Mouse (Mus musculus): Measurements from ENCODE around the gene Dbil5. TPM values are rescaled to one million over a fixed set of nuclear protein-coding genes. Genes with fewer than 3 reads are reported as not detected.

Gene Dbil5
- total and polyA plus RNA-seq, 3 experiments: 0.72 to 0.73 TPM; not detected in 1

GRCm38 (mm10) chr11:76236136-76236535 is 18.7 kb downstream of the Dbil5 start:
- no peak for DNase-seq

- DNase-seq: no peak
Observed at GRCm38 (mm10) chr11:76239750-76240149, 22.3 kb downstream of the Dbil5 start.

GRCm38 (mm10) chr11:76242901-76243810 is 25.7 kb downstream of the Dbil5 start, which contains the start of the genes Mrm3 and Glod4:
Mrm3 (plus strand) TSS chr11:76243715.
Glod4 (minus strand) TSS chr11:76243725.
- DNase-seq: peak; percentile 95

GRCm38 (mm10) chr11:76243811-76244546 is 26.6 kb downstream of the Dbil5 start:
- DNase-seq: no peak

- no peak for DNase-seq
Observed at GRCm38 (mm10) chr11:76246439-76246838, 29.0 kb downstream of the Dbil5 start.

GRCm38 (mm10) chr11:76247239-76247638 is 29.8 kb downstream of the Dbil5 start:
- DNase-seq: no peak

GRCm38 (mm10) chr11:76252036-76252435 is 34.6 kb downstream of the Dbil5 start:
- no peak for DNase-seq

GRCm38 (mm10) chr11:76253145-76253917 is 35.9 kb downstream of the Dbil5 start:
- DNase-seq: peak; percentile 89

- no peak for DNase-seq
Observed at GRCm38 (mm10) chr11:76253918-76254264, 36.5 kb downstream of the Dbil5 start.

- DNase-seq: peak; percentile 64
Observed at GRCm38 (mm10) chr11:76255431-76256001, 38.1 kb downstream of the Dbil5 start.

- no peak for DNase-seq
Observed at GRCm38 (mm10) chr11:76256129-76256528, 38.7 kb downstream of the Dbil5 start.

GRCm38 (mm10) chr11:76257386-76257785 is 40.0 kb downstream of the Dbil5 start:
- DNase-seq: no peak

- DNase-seq: no peak
Observed at GRCm38 (mm10) chr11:76258511-76258910, 41.1 kb downstream of the Dbil5 start.

GRCm38 (mm10) chr11:76260208-76261050 is 43.0 kb downstream of the Dbil5 start:
- DNase-seq: no peak

- no peak for DNase-seq
Observed at GRCm38 (mm10) chr11:76261224-76261623, 43.8 kb downstream of the Dbil5 start.

GRCm38 (mm10) chr11:76262611-76263351 is 45.4 kb downstream of the Dbil5 start:
- DNase-seq: no peak

GRCm38 (mm10) chr11:76267550-76267949 is 50.1 kb downstream of the Dbil5 start:
- no peak for DNase-seq

GRCm38 (mm10) chr11:76268001-76268459 is 50.6 kb downstream of the Dbil5 start:
- DNase-seq: no peak
